Mouse (Mus musculus) ES-Bruce4 (cell line): ENCODE measurements around the gene Adgrl2.

Experiments used
- CTCF ChIP-seq: IDR thresholded peaks from one replicate; pipeline ENCODE4 v1.8.1; 2011; ENCODE audit warnings: low read depth, low read length
- EP300 ChIP-seq: IDR thresholded peaks from 2 replicates; pipeline ENCODE4 v1.6.1; 2011; ENCODE audit warnings: low read depth, low read length; ENCODE audit not compliant: insufficient read depth
- POLR2A ChIP-seq: IDR thresholded peaks from one replicate; pipeline ENCODE4 v1.8.1; 2011; ENCODE audit warnings: low read length; ENCODE audit not compliant: insufficient read depth

- TF ChIP-seq POLR2A, result no peak
- no peak for TF ChIP-seq CTCF
- TF ChIP-seq EP300, result no peak
Observed at GRCm38 (mm10) chr3:148988293-148988995, 1.9 kb downstream of the Adgrl2 start.
